ENCODE assay signal across 8 mouse cellular contexts in the genomic region with DNA sequence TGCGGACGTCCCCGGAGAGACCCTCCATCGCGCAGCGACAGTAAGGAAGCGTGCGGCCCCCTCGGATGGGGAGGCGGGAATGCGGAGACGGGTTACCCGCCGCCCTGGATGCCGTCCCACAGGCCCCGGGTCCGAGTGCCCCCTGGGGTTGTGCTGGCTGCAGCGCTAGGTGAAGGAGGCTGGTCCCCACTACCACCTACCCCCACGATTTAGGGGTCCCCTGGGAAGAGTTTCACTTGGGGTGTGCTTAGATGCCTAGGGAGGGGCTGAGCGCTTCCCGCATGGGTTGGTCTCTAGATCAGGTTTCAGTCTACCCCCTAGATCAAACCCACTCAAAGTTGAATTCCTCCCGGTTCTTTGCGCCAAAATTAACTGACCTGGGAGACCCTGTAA. TPM values are rescaled to one million over a fixed set of nuclear protein-coding genes. Genes with fewer than 3 reads are reported as not detected.
A peak's percentile ranks its signal among the peaks of the same experiment; 100 is the strongest.
DNase-seq lines count a peak whose midpoint lies in the region; ATAC-seq and TF ChIP-seq lines count a peak whose summit lies in the region.

No protein-coding gene starts in this region.

- H3K9ac ChIP-seq in lung, postnatal 0 days (replicated peaks; ENCODE audit: low read depth), result peak overlapping the region; percentile 45
- H3K9ac ChIP-seq in limb, embryonic 11.5 days (ENCODE audit: low read length), result peak overlapping the region; percentile 81
- H3K9ac ChIP-seq in stomach, embryonic 14.5 days (replicated peaks; ENCODE audit: low read depth, low read length), result peak overlapping the region; percentile 63

- no peaks in the 10 kb centered on the region for H3K27me3 ChIP-seq in lung, postnatal 0 days (replicated peaks; ENCODE audit: insufficient read depth, low read length)
- no peaks in the 10 kb centered on the region for H3K27me3 ChIP-seq in limb, embryonic 11.5 days (ENCODE audit: control insufficient read depth, insufficient read depth, low read length)
- no peaks in the 10 kb centered on the region for H3K27me3 ChIP-seq in stomach, embryonic 14.5 days (ENCODE audit: control insufficient read depth, insufficient read depth, low read length)

- no peaks in the 10 kb centered on the region; the same call in 1 of the 2 replicates for H3K4me1 ChIP-seq in lung, postnatal 0 days (ENCODE audit: insufficient read depth, low read depth, low read length)
- H3K4me1 ChIP-seq in embryonic fibroblast, embryonic 13.5 days (ENCODE audit: control insufficient read depth, insufficient read depth, low read length), result peaks cover 9% of the 10 kb centered on the region
- H3K4me1 ChIP-seq in limb, embryonic 11.5 days (ENCODE audit: control insufficient read depth, insufficient read depth, low read length), result no peaks in the 10 kb centered on the region
- H3K4me1 ChIP-seq in stomach, embryonic 14.5 days (ENCODE audit: control insufficient read depth, insufficient read depth, low read length), result peaks cover 10% of the 10 kb centered on the region

- no peak for TF ChIP-seq CTCF in lung, postnatal 0 days (IDR thresholded peaks at IDR 0.05)
- TF ChIP-seq CTCF in embryonic fibroblast, embryonic 13.5 days (IDR thresholded peaks at IDR 0.05; ENCODE audit: borderline replicate concordance, insufficient read depth, low read length), result no peak

- H3K27ac ChIP-seq in lung, postnatal 0 days (ENCODE audit: low read length), result 0 out of 2 replicates have a peak overlapping the region, but pooled peaks have one; percentile 51
- H3K27ac ChIP-seq in embryonic fibroblast, embryonic 13.5 days (ENCODE audit: insufficient read depth, low read length), result no peak overlapping the region
- peak overlapping the region; percentile 83 for H3K27ac ChIP-seq in limb, embryonic 11.5 days (replicated peaks; ENCODE audit: low read depth, low read length)
- peak overlapping the region; percentile 75 for H3K27ac ChIP-seq in stomach, embryonic 14.5 days (ENCODE audit: low read length)

- TF ChIP-seq EP300 in lung, postnatal 0 days (IDR thresholded peaks at IDR 0.05), result no peak

- intact Hi-C loops in left cerebral cortex, postnatal 36 days (cut with DNase I), result no loop called here

- 3% methylated on average over 17 of the region's 23 CpGs for WGBS in lung, postnatal 0 days
- WGBS in limb, embryonic 11.5 days, result under 1% methylated on average over 23 of the region's 23 CpGs
- 1% methylated on average over 23 of the region's 23 CpGs for WGBS in stomach, embryonic 14.5 days

- no peaks in the 10 kb centered on the region for H3K9me3 ChIP-seq in lung, postnatal 0 days (ENCODE audit: low read length)
- H3K9me3 ChIP-seq in limb, embryonic 11.5 days (ENCODE audit: control insufficient read depth, low read length), result no peaks in the 10 kb centered on the region
- H3K9me3 ChIP-seq in stomach, embryonic 14.5 days (ENCODE audit: control insufficient read depth, low read depth, low read length), result no peaks in the 10 kb centered on the region

- no peaks in the 10 kb centered on the region for H3K36me3 ChIP-seq in lung, postnatal 0 days (ENCODE audit: insufficient read depth, low read length)
- H3K36me3 ChIP-seq in limb, embryonic 11.5 days (ENCODE audit: control insufficient read depth, insufficient read depth, low read length), result peaks cover 7% of the 10 kb centered on the region; the same call in 1 of the 2 replicates
- peaks cover 6% of the 10 kb centered on the region; the same call in 1 of the 2 replicates for H3K36me3 ChIP-seq in stomach, embryonic 14.5 days (ENCODE audit: control insufficient read depth, insufficient read depth, low read length)

- TF ChIP-seq POLR2A in embryonic fibroblast, embryonic 13.5 days (IDR thresholded peaks at IDR 0.05; ENCODE audit: low read depth, low read length), result no peak

- no peak; the same call in 1 of the 2 replicates for ATAC-seq in lung, postnatal 0 days
- ATAC-seq in limb, embryonic 11.5 days (ENCODE audit: insufficient number of reproducible peaks, low FRiP score, low TSS enrichment, low read depth), result peak; percentile 81
- ATAC-seq in stomach, embryonic 14.5 days (ENCODE audit: insufficient number of reproducible peaks, insufficient read depth, low FRiP score, low read depth), result peak; percentile 49; the same call in 1 of the 2 replicates

- H3K4me3 ChIP-seq in lung, postnatal 0 days (ENCODE audit: low read depth, low read length), result peak overlapping the region; percentile 79
- peak overlapping the region; percentile 73 for H3K4me3 ChIP-seq in embryonic fibroblast, embryonic 13.5 days (ENCODE audit: insufficient read depth, low read length)
- H3K4me3 ChIP-seq in limb, embryonic 11.5 days (ENCODE audit: low read depth, low read length), result peak overlapping the region; percentile 79
- H3K4me3 ChIP-seq in stomach, embryonic 14.5 days (ENCODE audit: low read depth, low read length), result peak overlapping the region; percentile 86

- no peak for DNase-seq in lung, postnatal 0 days (ENCODE audit: low spot score)
- DNase-seq in lung, postnatal 36 days, result no peak
- DNase-seq in limb, embryonic 11.5 days (ENCODE audit: low spot score), result no peak
- no peak for DNase-seq in left cerebral cortex, postnatal 36 days (ENCODE audit: low spot score in 2 of 2)
- no peak for DNase-seq in gastrocnemius, postnatal 4 days (ENCODE audit: low spot score in 2 of 2)
- DNase-seq in frontal cortex, postnatal 10 days (ENCODE audit: low spot score in 2 of 2), result no peak

- peak overlapping the region; percentile 99 for H3K4me2 ChIP-seq in lung, postnatal 0 days (replicated peaks; ENCODE audit: low read depth, low read length)
- H3K4me2 ChIP-seq in limb, embryonic 11.5 days (ENCODE audit: low read depth, severe bottlenecking), result peak overlapping the region; percentile 74
- peak overlapping the region; percentile 94 for H3K4me2 ChIP-seq in stomach, embryonic 14.5 days (replicated peaks; ENCODE audit: low read depth, low read length)

RNA-seq across cellular contexts. Expression of gene E2f7, which starts 0.4 kb away (rescaled TPM):
- 4.8 and 5.0 TPM in 2 replicates for polyA plus RNA-seq in lung, postnatal 0 days (2015; fragmentation: Nextera tagmentation; extraction: Ambion mirVana)
- 10.9 and 14.1 TPM in 2 replicates for polyA plus RNA-seq in embryonic fibroblast, embryonic 13.5 days (2011; ENCODE audit: insufficient read length, low read depth, missing spikeins)
- polyA plus RNA-seq in limb, embryonic 11.5 days (2014; fragmentation: Nextera tagmentation; extraction: Ambion mirVana), result 42.4 and 44.9 TPM in 2 replicates
- polyA plus RNA-seq in stomach, embryonic 14.5 days (2014; fragmentation: Nextera tagmentation; extraction: Ambion mirVana), result 20.8 and 21.1 TPM in 2 replicates
- total RNA-seq in left cerebral cortex, postnatal 36 days (2021), result 1 to 10 TPM in 1 of 2 experiments, under 1 TPM in 1; 0.99 to 1.5 TPM
- total RNA-seq in gastrocnemius, postnatal 4 days (2021), result 10 to 100 TPM; 10.9 to 11.6 TPM
